Mouse (Mus musculus): ENCODE measurements around the gene Tbx2.
A peak's percentile ranks its signal among the peaks of the same experiment; 100 is the strongest.

Tbx2 gene

GRCm38 (mm10) chr11:85832231-85832924, at the start of gene Tbx2:
TSS of gene Tbx2 (plus strand) at chr11:85832551.
- no peak for DNase-seq (ENCODE audit: extremely low read depth, low read depth)

GRCm38 (mm10) chr11:85786113-85786718, 46.1 kb upstream of the Tbx2 start:
- DNase-seq (ENCODE audit: extremely low read depth, low read depth) = no peak

GRCm38 (mm10) chr11:85789750-85790149, 42.6 kb upstream of the Tbx2 start:
- DNase-seq (ENCODE audit: extremely low read depth, low read depth) = no peak

GRCm38 (mm10) chr11:85790267-85790666, 42.1 kb upstream of the Tbx2 start:
- DNase-seq (ENCODE audit: extremely low read depth, low read depth) = no peak

- DNase-seq (ENCODE audit: extremely low read depth, low read depth) = no peak
Observed at GRCm38 (mm10) chr11:85791212-85791611, 41.1 kb upstream of the Tbx2 start.

- no peak for DNase-seq (ENCODE audit: extremely low read depth, low read depth)
Observed at GRCm38 (mm10) chr11:85792534-85793215, 39.7 kb upstream of the Tbx2 start.

GRCm38 (mm10) chr11:85799456-85799855, 32.9 kb upstream of the Tbx2 start:
- DNase-seq (ENCODE audit: extremely low read depth, low read depth) = no peak

- no peak for DNase-seq (ENCODE audit: extremely low read depth, low read depth)
Observed at GRCm38 (mm10) chr11:85799856-85800255, 32.5 kb upstream of the Tbx2 start.

GRCm38 (mm10) chr11:85800380-85800779, 32.0 kb upstream of the Tbx2 start:
- no peak for DNase-seq (ENCODE audit: extremely low read depth, low read depth)

GRCm38 (mm10) chr11:85804048-85804447, 28.3 kb upstream of the Tbx2 start:
- peak; percentile 9 for DNase-seq (ENCODE audit: extremely low read depth, low read depth)

- no peak for DNase-seq (ENCODE audit: extremely low read depth, low read depth)
Observed at GRCm38 (mm10) chr11:85805779-85806178, 26.6 kb upstream of the Tbx2 start.

- DNase-seq (ENCODE audit: extremely low read depth, low read depth) = no peak
Observed at GRCm38 (mm10) chr11:85807353-85807752, 25.0 kb upstream of the Tbx2 start.

GRCm38 (mm10) chr11:85811229-85811628, 21.1 kb upstream of the Tbx2 start:
- DNase-seq (ENCODE audit: extremely low read depth, low read depth) = no peak

- DNase-seq (ENCODE audit: extremely low read depth, low read depth) = no peak
Observed at GRCm38 (mm10) chr11:85811676-85812075, 20.7 kb upstream of the Tbx2 start.

GRCm38 (mm10) chr11:85812201-85812966, 20.0 kb upstream of the Tbx2 start:
- DNase-seq (ENCODE audit: extremely low read depth, low read depth) = no peak

- DNase-seq (ENCODE audit: extremely low read depth, low read depth) = no peak
Observed at GRCm38 (mm10) chr11:85814678-85815077, 17.7 kb upstream of the Tbx2 start.

- DNase-seq (ENCODE audit: extremely low read depth, low read depth) = no peak
Observed at GRCm38 (mm10) chr11:85816471-85816870, 15.9 kb upstream of the Tbx2 start.

- DNase-seq (ENCODE audit: extremely low read depth, low read depth) = no peak
Observed at GRCm38 (mm10) chr11:85818401-85818800, 13.9 kb upstream of the Tbx2 start.

GRCm38 (mm10) chr11:85820959-85821358, 11.4 kb upstream of the Tbx2 start:
- no peak for DNase-seq (ENCODE audit: extremely low read depth, low read depth)

GRCm38 (mm10) chr11:85821659-85822058, 10.7 kb upstream of the Tbx2 start:
- no peak for DNase-seq (ENCODE audit: extremely low read depth, low read depth)

- DNase-seq (ENCODE audit: extremely low read depth, low read depth) = peak; percentile 33
Observed at GRCm38 (mm10) chr11:85823181-85823580, 9.2 kb upstream of the Tbx2 start.

GRCm38 (mm10) chr11:85823794-85824193, 8.6 kb upstream of the Tbx2 start:
- no peak for DNase-seq (ENCODE audit: extremely low read depth, low read depth)

Measured in MEL-GATA-1-ER (cell line).